Mouse (Mus musculus) activated CD4-positive, CD25-positive, alpha-beta regulatory T cell, adult 4 months (primary cell): ENCODE data around the gene P2rx5. TPM values are rescaled to one million over a fixed set of nuclear protein-coding genes. Genes with fewer than 3 reads are reported as not detected.
A peak's percentile ranks its signal among the peaks of the same experiment; 100 is the strongest.

ENCODE experiments used
- ATAC-seq: one replicate; pipeline ENCODE4 v1.8.0; 2017
- polyA plus RNA-seq, 2 experiments: library from polyadenylated mRNA; unstranded; fragments of 100-300 nt; shearing (Covaris generic); gene quantifications; one replicate each; pipeline ENCODE4 v1.2.1; 2017

Gene P2rx5
- polyA plus RNA-seq, 2 experiments from 2014 or later: 0.19 TPM; not detected in 1

- peak; percentile 97 for ATAC-seq
These were observed 16.6 kb downstream of the P2rx5 start, which contains the start of the genes Emc6 and Tax1bp3 for GRCm38 (mm10) chr11:73176608-73177508. Gene Emc6 (minus strand): TSS chr11:73177037. Gene Tax1bp3 (plus strand): TSS chr11:73177083.

GRCm38 (mm10) chr11:73177509-73177875 lies 17.3 kb downstream of the P2rx5 start:
- ATAC-seq: peak; percentile 3

GRCm38 (mm10) chr11:73177895-73178294 lies 17.7 kb downstream of the P2rx5 start:
- no peak for ATAC-seq

DNA sequence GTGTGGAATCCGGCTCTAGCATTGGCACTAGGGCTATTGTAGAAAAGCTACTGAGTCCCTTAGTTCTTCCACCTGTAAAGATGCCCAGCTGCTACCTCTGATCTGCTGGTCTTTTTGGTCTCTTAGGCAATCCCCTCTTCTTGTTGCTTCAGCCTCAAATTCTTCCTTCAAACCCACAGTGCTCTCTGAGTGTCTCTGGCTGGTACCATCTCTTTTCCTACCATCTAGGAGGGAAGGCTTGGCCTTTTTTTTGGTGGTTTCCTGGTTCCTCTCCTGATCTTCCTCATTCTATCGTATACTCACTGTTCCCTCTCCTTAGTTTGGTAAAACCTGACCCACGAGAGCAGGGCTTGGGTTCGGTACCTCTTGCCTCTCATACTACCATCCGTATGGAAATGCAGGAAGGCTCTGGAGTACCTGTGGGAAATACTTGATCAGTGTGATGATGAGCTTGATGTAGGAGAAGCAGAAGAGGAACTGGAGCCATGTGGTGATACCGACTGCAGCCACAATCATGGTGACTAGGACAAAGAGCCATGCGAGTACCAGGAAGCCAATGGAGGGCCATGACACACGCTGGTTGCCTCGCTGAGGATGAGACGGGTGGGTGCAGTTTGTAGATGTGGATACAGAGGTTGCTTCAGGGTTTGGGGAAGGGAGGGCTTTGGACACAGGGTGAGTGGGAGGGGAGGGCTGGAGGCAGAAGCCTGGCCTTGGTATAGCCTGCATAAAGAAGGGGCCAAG lies 25.8 kb downstream of the P2rx5 start:
- ATAC-seq: no peak

- ATAC-seq: no peak
These were observed 27.0 kb downstream of the P2rx5 start for GRCm38 (mm10) chr11:73187231-73187630.

GRCm38 (mm10) chr11:73193047-73193446 lies 32.8 kb downstream of the P2rx5 start:
- no peak for ATAC-seq

GRCm38 (mm10) chr11:73194444-73194843 lies 34.2 kb downstream of the P2rx5 start:
- ATAC-seq: no peak

DNA sequence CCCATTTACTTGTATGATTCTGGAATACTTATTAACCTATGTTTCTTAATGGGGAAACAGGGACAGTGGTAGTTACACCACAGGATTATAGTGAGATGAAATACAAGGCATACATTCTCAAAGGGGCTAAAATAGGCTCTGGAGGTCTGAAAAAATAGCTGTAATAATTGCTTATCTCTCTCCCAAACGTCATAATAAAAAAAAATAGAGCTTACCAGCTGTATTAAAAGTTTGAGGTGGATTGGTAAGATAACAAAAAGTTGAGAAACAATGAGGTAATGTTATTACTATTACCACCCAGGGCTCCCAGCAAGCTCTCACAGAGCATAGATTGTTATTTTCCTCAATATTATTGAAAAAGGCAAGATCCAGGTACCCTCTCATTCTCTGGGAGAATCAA lies 38.0 kb downstream of the P2rx5 start:
- ATAC-seq: no peak

GRCm38 (mm10) chr11:73198603-73199229 lies 38.5 kb downstream of the P2rx5 start, which contains the start of gene Ctns:
Gene Ctns (minus strand): TSS chr11:73199042.
- peak; percentile 85 for ATAC-seq

DNA sequence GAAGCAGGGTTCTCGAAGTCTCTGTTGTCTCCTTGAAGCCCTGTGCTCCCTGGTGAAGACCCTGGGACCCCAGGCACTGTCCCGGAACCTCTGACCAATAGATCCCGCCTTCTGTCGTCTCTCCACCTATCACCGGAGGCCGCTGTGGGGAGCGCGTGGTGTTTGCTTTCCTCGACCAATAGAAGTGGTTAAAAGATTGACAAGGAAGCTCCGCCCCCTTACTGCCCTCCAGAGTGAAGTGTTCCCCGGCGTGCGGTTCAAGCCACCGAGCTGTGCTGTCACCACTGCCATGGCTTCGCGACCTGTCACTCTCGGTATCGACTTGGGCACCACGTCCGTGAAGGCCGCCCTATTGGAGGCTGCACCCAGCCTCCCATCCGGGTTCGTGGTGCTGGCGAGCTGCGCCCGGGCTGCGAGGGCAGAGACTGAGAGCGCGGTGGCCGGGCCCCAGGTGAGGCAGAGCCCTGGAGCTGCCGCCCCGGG lies 39.0 kb downstream of the P2rx5 start, which contains the start of gene Shpk:
TSS of gene Shpk (plus strand) at position 231 of the 483 bp plus-strand sequence.
- peak; percentile 96 for ATAC-seq

GRCm38 (mm10) chr11:73199879-73200278 lies 39.7 kb downstream of the P2rx5 start:
- no peak for ATAC-seq

DNA sequence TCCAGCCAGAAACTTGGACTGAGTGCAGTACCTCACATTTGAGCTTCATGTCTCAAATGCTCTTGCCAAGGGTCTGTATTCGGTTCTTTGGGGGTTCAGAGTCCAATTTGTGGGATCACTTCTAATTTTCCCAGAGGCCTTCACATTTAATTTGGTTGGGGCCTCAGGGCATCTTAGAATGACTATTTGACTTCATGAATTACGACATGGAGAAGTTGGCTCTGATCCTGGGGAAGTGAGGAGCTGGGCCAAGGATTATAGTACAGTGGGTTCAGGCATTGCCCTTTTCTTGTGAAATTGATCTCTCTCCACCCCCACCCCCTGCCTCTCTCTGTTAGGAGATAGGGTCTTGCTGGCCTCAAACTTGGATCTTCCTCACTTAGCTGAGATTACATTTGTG lies 40.8 kb downstream of the P2rx5 start:
- no peak for ATAC-seq

- ATAC-seq: no peak
These were observed 41.4 kb downstream of the P2rx5 start for GRCm38 (mm10) chr11:73201597-73201996.

DNA sequence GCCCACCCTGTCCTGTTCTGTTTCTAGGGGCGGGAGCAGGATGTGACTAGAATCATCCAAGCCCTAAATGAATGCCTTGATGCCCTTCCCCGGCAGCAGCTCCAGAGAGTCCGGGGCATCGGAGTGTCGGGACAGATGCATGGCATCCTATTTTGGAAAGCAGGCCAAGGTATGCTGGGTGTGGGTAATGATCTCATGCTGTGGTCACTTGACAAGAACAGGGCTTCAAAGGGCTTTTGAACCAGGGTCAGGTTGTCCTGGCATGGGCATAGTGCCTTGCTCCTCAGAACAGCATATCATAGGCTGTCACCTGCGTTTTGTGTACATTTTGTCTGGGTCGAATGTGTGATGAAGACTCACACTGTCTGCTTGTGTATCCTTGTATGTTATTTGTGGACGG lies 43.7 kb downstream of the P2rx5 start:
- no peak for ATAC-seq

- no peak for ATAC-seq
These were observed 45.0 kb downstream of the P2rx5 start for GRCm38 (mm10) chr11:73205194-73205593.

- ATAC-seq: no peak
These were observed 47.4 kb downstream of the P2rx5 start for GRCm38 (mm10) chr11:73207621-73208020.

DNA sequence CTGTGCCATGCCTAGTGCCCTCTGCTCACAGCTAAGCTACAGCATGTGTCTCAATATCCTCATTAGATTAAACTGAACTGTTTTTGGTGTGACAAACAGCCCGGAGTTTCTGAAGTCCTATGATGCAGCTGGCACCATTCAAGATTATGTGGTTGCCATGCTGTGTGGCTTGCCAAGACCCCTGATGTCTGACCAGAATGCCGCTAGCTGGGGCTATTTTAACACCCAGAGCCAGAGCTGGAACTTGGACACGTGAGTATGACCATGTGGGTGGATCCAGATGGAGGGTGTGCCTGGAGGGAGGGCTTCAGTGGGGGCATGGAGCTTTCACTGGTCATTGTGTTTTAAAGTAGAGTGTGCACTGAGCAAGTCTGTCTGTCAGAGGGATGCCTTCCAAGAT lies 53.7 kb downstream of the P2rx5 start:
- ATAC-seq: no peak

DNA sequence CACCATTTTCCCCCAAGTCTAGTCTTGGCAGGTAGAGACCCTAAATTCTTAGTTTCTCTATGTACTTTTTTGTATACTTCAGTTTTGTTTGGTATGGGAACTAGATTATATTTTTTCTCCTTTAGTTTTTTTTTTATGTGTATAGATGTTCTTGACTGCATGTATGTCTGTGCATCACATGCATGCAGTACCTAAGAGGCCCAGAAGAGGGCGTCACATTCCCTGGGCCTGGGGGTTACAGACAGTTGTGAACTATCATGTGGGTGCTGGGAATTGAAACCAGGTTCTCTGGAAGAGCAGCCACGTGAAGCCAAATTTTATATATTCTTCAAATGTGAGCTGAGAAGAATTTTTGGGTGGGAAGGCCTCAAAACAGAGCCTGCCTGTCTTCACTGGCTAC lies 59.5 kb downstream of the P2rx5 start:
- no peak for ATAC-seq

GRCm38 (mm10) chr11:73220651-73221050 lies 60.4 kb downstream of the P2rx5 start:
- no peak for ATAC-seq
